Mouse (Mus musculus) G1E-ER4 (cell line): Measurements from ENCODE around the gene Pik3r5. TPM values are rescaled to one million over a fixed set of nuclear protein-coding genes. Genes with fewer than 3 reads are reported as not detected.

Experiments
- GATA1 ChIP-seq: IDR thresholded peaks from one replicate; pipeline ENCODE4 v1.8.0; 2012; ENCODE audit warnings: low read length, inconsistent platforms
- polyA plus RNA-seq: library from polyadenylated mRNA; stranded (reverse); fragments of >175 nt; gene quantifications from 2 replicates; pipeline ENCODE4 v1.2.3, GENCODE M21; 2012

Gene Pik3r5
- polyA plus RNA-seq, 1 experiment = not detected

DNA sequence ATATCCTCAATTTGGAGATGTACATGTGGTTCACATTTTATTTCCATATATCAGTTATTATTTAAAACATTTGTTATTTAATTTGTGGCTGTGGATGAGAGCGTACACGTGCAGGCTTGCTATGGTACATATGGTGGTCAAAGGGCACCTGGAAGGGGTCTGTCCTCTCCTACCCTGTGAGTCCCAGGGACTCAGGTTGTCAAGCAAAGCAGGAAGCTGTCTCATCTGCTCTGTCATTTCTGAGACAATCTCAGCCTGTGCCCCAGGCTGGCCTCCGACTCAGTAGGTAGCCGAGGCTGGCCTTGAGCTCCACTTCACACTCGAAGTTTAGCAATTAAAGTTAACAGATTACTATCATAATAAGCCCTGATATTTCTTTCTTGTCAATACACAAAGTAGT, 1.6 kb downstream of the Pik3r5 start:
- TF ChIP-seq GATA1 = no peak

GRCm38 (mm10) chr11:68434697-68435096, 2.8 kb downstream of the Pik3r5 start:
- TF ChIP-seq GATA1 = no peak

- TF ChIP-seq GATA1 = no peak
Observed at GRCm38 (mm10) chr11:68435601-68436000, 3.7 kb downstream of the Pik3r5 start.

DNA sequence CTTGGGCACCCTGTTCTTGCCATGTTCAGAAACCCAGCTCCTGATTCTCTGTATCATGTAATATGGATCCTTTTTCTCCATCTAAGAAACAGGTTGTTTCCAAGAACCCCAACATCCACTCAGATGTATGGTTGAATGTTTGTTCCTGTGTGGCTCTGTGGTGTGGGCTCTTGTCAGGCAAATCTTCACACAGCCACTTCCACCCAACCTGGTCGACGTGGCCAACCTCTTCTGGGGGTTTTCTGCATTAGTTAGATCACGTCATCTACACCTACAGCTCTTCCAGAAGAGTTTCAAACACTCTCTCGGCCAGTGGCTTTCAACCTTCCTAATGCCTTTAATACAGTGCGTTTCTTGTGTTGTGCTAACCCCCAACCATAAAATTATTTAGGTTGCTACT, 4.5 kb downstream of the Pik3r5 start:
- TF ChIP-seq GATA1 = no peak

DNA sequence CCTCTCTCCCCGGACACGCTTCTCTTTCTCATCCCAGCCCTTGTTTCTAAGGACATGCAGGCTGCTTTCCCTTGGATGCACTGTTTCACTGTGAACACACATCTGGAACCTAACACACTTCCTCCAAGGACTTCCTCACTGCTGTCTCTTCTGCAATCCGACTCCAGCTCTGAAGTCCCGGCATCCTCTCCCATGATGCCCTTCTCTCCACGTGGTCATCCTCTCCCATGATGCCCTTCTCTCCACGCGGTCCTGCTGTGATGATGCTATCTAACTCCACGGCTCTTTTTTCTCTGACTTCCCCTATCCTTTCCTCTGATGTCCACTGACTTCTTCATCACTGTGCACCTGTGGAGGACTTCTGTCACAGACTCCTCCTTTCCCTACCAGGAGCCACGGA, 8.2 kb downstream of the Pik3r5 start:
- no peak for TF ChIP-seq GATA1

DNA sequence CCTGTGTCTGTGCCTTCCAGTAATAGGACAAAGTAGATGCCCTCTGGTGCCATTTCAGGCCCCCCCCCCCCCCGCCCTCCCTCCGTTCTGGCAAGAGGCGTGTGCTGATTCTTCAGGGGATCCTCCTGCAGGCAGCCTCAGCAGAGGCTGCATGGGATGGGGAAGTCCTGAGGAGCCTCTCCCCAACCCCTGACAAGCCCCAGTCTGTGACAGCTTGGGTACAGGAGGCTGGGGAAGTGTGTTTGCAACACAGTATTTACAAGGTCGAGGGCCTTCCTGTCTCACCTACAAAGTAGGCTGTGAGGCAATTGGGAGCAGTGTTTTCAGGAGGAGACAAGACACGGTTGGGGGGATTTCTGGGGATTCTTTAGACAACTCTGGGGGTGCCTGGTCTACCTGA, 9.0 kb downstream of the Pik3r5 start:
- TF ChIP-seq GATA1 = no peak

DNA sequence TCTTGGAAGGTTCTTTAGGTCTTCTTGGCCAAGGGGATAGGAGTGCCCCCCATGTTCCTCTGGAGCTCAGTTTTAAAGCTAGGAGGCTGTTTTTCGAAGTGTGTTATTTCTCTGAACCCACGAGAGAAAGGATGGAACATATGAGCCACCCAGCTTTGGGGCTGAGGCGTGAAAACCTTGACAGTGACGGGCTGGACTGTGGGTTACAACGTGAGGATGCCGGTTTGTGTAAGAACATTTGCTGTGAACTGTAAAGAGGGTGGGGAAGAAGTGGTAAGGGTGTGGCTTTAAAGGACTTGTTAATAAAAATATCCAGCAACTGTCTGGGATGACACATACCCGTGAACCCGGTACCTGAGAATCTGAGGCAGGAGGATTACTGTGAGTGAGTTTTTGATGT, 10.4 kb downstream of the Pik3r5 start:
- no peak for TF ChIP-seq GATA1

DNA sequence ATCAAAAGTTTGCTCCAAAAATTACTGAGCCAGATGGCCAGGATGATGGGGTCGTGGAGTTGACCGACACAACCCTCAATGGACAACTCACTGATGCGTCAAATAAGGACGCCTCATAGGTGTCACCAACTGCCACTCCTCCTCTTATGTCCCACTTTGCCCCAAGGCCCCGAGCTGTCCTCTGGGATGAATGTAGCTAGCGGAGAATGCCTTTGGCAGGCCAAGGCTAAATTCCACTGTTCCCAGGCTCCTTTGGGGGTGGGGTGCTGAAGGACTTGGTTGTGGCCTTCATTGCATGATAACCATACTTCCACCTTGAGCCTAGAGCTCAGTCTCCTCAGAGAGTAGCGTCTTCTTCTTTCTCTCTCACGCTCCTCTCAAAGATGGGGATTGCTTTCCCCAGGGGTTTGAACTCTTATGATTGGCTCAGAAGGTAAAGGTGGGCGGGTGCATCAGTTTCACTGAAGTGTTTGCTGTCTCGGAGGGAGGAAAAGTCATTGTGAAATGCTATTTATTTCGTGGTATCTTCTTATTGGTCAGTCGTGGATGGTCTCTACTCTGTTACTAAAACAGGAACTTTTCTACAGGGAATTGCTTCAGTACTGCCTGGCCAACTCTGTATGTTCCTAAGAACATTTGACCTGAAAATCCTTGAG, 11.2 kb downstream of the Pik3r5 start:
- TF ChIP-seq GATA1 = no peak

- no peak for TF ChIP-seq GATA1
Observed at GRCm38 (mm10) chr11:68445901-68446300, 14.0 kb downstream of the Pik3r5 start.

GRCm38 (mm10) chr11:68446547-68446946, 14.6 kb downstream of the Pik3r5 start:
- TF ChIP-seq GATA1 = no peak

GRCm38 (mm10) chr11:68447242-68447641, 15.3 kb downstream of the Pik3r5 start:
- no peak for TF ChIP-seq GATA1

DNA sequence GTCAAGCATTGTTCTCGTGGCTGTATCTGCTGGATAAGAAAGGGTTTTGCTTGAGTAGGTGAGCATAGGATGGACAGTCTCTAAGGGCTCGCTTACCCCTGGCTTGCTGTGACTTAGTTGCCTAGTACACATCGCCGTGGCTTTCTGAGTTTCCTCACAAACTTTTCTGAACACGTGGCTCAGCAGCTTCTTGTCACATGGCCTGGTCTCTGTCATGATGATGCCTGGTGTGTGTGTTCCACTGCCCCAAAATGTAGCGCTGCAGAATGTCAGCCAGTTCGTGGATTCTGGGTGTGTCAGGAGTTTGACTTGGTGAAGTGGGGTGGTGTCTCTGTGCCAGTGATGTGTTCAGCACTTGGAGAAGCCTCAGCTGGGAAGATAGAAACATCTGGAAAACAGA, 16.4 kb downstream of the Pik3r5 start:
- TF ChIP-seq GATA1 = no peak

GRCm38 (mm10) chr11:68451282-68451735, 19.4 kb downstream of the Pik3r5 start:
- no peak for TF ChIP-seq GATA1

DNA sequence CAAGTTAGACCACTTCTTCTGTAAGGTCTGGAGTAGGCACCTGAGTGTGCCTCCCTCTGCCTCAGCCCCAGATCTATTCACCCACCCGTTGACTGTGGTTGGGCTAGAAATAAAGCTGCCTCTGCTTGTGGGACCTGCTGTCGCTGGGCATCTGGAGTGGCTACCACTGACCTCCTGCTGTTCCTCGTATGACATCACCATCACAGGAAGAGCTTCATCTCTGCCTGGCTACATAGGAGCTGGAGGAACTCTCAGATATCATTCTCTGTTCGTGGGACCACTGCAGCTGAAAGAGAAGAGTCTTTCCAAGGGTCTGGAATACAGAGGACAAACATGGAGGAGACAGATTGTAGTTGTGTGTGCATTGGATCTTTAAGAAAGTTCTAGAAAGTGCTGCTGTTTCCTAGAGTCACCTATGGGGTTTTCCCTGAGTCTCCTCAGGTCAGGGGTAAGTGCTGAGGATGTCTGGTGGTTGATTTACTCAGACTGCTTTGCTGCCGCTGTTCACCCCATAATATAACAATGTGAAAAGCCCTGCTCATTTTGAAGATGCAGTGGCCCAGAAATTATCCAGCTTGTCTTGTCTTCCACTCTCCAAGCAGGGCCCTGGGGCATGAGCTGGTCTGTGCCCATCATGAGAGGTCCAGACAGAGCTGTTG, 20.0 kb downstream of the Pik3r5 start:
- no peak for TF ChIP-seq GATA1

- TF ChIP-seq GATA1 = no peak
Observed at GRCm38 (mm10) chr11:68452740-68453139, 20.8 kb downstream of the Pik3r5 start.

DNA sequence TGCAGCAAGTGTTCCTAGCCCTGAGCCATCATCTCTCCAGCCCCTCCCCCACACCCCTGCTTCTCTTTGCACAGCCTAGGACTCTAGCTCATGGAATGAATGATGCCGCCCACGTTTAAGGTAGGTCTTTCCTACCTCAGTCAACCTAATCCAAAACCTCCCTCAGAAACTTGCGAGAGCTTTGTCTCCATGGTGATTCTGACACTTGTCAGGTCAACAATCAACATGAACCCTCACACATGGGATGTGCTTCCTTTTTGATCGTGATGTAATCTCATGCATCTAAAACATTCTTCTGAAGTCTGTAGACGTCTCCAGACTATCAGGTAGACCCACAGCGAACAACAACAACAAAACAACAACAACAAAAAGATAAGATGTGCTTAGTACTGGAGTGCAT, 21.4 kb downstream of the Pik3r5 start:
- no peak for TF ChIP-seq GATA1

DNA sequence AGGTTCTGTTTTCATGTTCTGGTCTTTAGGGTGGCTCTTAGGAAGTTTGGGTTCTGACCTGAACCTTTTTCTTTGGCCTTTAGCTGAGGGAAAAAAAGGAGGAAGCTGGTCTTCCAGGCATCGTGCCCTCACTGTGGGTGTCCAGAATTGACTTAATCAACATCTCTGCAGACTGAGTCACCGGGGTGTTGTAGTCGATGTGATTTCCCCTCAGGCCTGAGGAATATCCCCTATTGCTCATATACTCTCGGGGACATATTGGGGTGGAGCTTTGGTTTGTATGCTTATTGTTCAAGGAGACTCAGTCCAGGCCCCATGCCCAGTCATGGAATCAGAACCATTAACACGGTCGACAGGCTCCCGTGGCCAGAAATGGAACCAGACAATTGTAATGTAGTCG, 26.2 kb downstream of the Pik3r5 start:
- TF ChIP-seq GATA1 = no peak
